ENCODE assay signal across 8 mouse cellular contexts in genomic region chr3:88502641-88503504, GRCm38 (mm10). TPM values are rescaled to one million over a fixed set of nuclear protein-coding genes. Genes with fewer than 3 reads are reported as not detected.
DNase-seq lines count a peak whose midpoint lies in the region; ATAC-seq and TF ChIP-seq lines count a peak whose summit lies in the region.

No protein-coding gene starts in this region.

- DNase-seq in thymus, adult 2 months, result no peak
- DNase-seq in thymus, postnatal 10 days (ENCODE audit: low spot score in 2 of 2), result no peak
- DNase-seq in embryo, embryonic 9.5 days (ENCODE audit: extremely low spot score), result peak; percentile 51
- peak; percentile 92 to 95 for DNase-seq in gastrocnemius, postnatal 36 days
- DNase-seq in left cerebral cortex, postnatal 14 days (ENCODE audit: low spot score in 2 of 2), result peak; percentile 93
- peak; percentile 81 for DNase-seq in right cerebral cortex, postnatal 4 days

- peaks cover 23% of the 10 kb centered on the region for H3K4me1 ChIP-seq in thymus, adult 2 months (replicated peaks; ENCODE audit: control insufficient read depth, insufficient read depth, low read length)
- peaks cover 32% of the 10 kb centered on the region for H3K4me1 ChIP-seq in intestine, embryonic 15.5 days (replicated peaks)

- no peak overlapping the region for H3K27ac ChIP-seq in thymus, adult 2 months (ENCODE audit: control insufficient read depth, insufficient read depth, low read length)
- peak overlapping the region; percentile 87 for H3K27ac ChIP-seq in intestine, embryonic 15.5 days

- peak overlapping the region; percentile 100 for H3K4me2 ChIP-seq in intestine, embryonic 15.5 days (replicated peaks)

- 0 out of 2 replicates have a peak, but pooled peaks have one; percentile 15 for TF ChIP-seq POLR2A in thymus, adult 2 months (IDR thresholded peaks at IDR 0.05; ENCODE audit: control insufficient read depth, extremely low read depth, insufficient read depth, low read length, poor library complexity)

- intact Hi-C loops in gastrocnemius, postnatal 36 days (cut with DNase I), result no loop called here
- intact Hi-C loops in left cerebral cortex, postnatal 14 days (cut with DNase I), result no loop called here

- no peak for TF ChIP-seq CTCF in thymus, adult 2 months (IDR thresholded peaks at IDR 0.05; ENCODE audit: borderline replicate concordance, control insufficient read depth, extremely low read depth, insufficient read depth, low read length, poor library complexity)

- ATAC-seq in intestine, embryonic 15.5 days, result peak; percentile 93
- peak; percentile 92 for ATAC-seq in megakaryocyte progenitor cell, adult 5-6 weeks (replicated peaks; ENCODE audit: poor library complexity)

- H3K4me3 ChIP-seq in thymus, adult 2 months (ENCODE audit: control insufficient read depth, insufficient read depth, low read length), result peak overlapping the region; percentile 44
- H3K4me3 ChIP-seq in intestine, embryonic 15.5 days (replicated peaks), result peak overlapping the region; percentile 80

- no peaks in the 10 kb centered on the region for H3K36me3 ChIP-seq in thymus, adult 2 months (ENCODE audit: control insufficient read depth, insufficient read depth, low read length)
- H3K36me3 ChIP-seq in intestine, embryonic 15.5 days, result no peaks in the 10 kb centered on the region

- no peaks in the 10 kb centered on the region for H3K9me3 ChIP-seq in intestine, embryonic 15.5 days

- H3K27me3 ChIP-seq in thymus, adult 2 months (ENCODE audit: control insufficient read depth, insufficient read depth, low read length), result no peaks in the 10 kb centered on the region; the same call in 1 of the 2 replicates
- H3K27me3 ChIP-seq in intestine, embryonic 15.5 days (replicated peaks), result 0 out of 2 replicates have a peak, but pooled peaks cover 2% of the 10 kb centered on the region

- 6% methylated on average over 55 of the region's 55 CpGs for WGBS in thymus, adult 2 months
- under 1% methylated on average over 55 of the region's 55 CpGs for WGBS in intestine, embryonic 15.5 days

- peak overlapping the region; percentile 88 for H3K9ac ChIP-seq in intestine, embryonic 15.5 days

RNA-seq across cellular contexts. Expression of gene Lmna, which starts 6.9 kb away (rescaled TPM):
- polyA plus RNA-seq in thymus, adult 2 months (2012; rRNA removed), result 59.3 and 61.1 TPM in 2 replicates
- total RNA-seq in gastrocnemius, postnatal 36 days (2021), result 10 to 100 TPM; 75.3 to 79.8 TPM
- 120 TPM in 2 replicates for polyA plus RNA-seq in intestine, embryonic 15.5 days (2015; fragmentation: Nextera tagmentation; extraction: Ambion mirVana)
- total RNA-seq in left cerebral cortex, postnatal 14 days (2021), result 10 to 100 TPM; 50.0 to 54.2 TPM
- total RNA-seq in megakaryocyte progenitor cell, adult 5-6 weeks (2015), result 2.3 and 2.6 TPM in 2 replicates
- 5.8 and 9.8 TPM in 2 replicates for total RNA-seq in megakaryocyte progenitor cell, adult 5-6 weeks (2017)

RNA-seq across cellular contexts. Expression of gene Mex3a, which starts 29.3 kb away (rescaled TPM):
- 22.0 and 24.2 TPM in 2 replicates for polyA plus RNA-seq in thymus, adult 2 months (2012; rRNA removed)
- total RNA-seq in gastrocnemius, postnatal 36 days (2021), result under 1 TPM; 0.17 to 0.33 TPM
- polyA plus RNA-seq in intestine, embryonic 15.5 days (2015; fragmentation: Nextera tagmentation; extraction: Ambion mirVana), result 9.6 and 11.2 TPM in 2 replicates
- 1 to 10 TPM; 3.3 to 4.2 TPM for total RNA-seq in left cerebral cortex, postnatal 14 days (2021)
- 3.8 and 3.9 TPM in 2 replicates for total RNA-seq in megakaryocyte progenitor cell, adult 5-6 weeks (2015)
- 1.7 and 2.8 TPM in 2 replicates for total RNA-seq in megakaryocyte progenitor cell, adult 5-6 weeks (2017)

RNA-seq across cellular contexts. Expression of gene Sema4a, which starts 41.9 kb away (rescaled TPM):
- polyA plus RNA-seq in thymus, adult 2 months (2012; rRNA removed), result 99.3 and 109 TPM in 2 replicates
- total RNA-seq in gastrocnemius, postnatal 36 days (2021), result 1 to 10 TPM; 1.2 to 1.4 TPM
- polyA plus RNA-seq in intestine, embryonic 15.5 days (2015; fragmentation: Nextera tagmentation; extraction: Ambion mirVana), result 30.9 and 39.2 TPM in 2 replicates
- 10 to 100 TPM; 51.3 to 57.7 TPM for total RNA-seq in left cerebral cortex, postnatal 14 days (2021)
- total RNA-seq in megakaryocyte progenitor cell, adult 5-6 weeks (2015), result 32.7 and 43.1 TPM in 2 replicates
- total RNA-seq in megakaryocyte progenitor cell, adult 5-6 weeks (2017), result 25.9 and 39.4 TPM in 2 replicates

RNA-seq across cellular contexts. Expression of gene Rab25, which starts 45.2 kb away (rescaled TPM):
- polyA plus RNA-seq in thymus, adult 2 months (2012; rRNA removed), result 6.3 and 9.3 TPM in 2 replicates
- not detected for total RNA-seq in gastrocnemius, postnatal 36 days (2021)
- 75.2 and 89.8 TPM in 2 replicates for polyA plus RNA-seq in intestine, embryonic 15.5 days (2015; fragmentation: Nextera tagmentation; extraction: Ambion mirVana)
- not detected for total RNA-seq in left cerebral cortex, postnatal 14 days (2021)
- 0.17 TPM in 1 of 2 replicates, not detected in the other for total RNA-seq in megakaryocyte progenitor cell, adult 5-6 weeks (2015)
- 0.37 TPM in 1 of 2 replicates, not detected in the other for total RNA-seq in megakaryocyte progenitor cell, adult 5-6 weeks (2017)

RNA-seq across cellular contexts. Expression of gene Lamtor2, which starts 50.0 kb away (rescaled TPM):
- 128 and 141 TPM in 2 replicates for polyA plus RNA-seq in thymus, adult 2 months (2012; rRNA removed)
- 10 to 100 TPM; 70.6 to 76.1 TPM for total RNA-seq in gastrocnemius, postnatal 36 days (2021)
- 188 and 231 TPM in 2 replicates for polyA plus RNA-seq in intestine, embryonic 15.5 days (2015; fragmentation: Nextera tagmentation; extraction: Ambion mirVana)
- 100 to 1,000 TPM; 108 to 109 TPM for total RNA-seq in left cerebral cortex, postnatal 14 days (2021)
- total RNA-seq in megakaryocyte progenitor cell, adult 5-6 weeks (2015), result 42.4 and 46.4 TPM in 2 replicates
- 93.9 and 115 TPM in 2 replicates for total RNA-seq in megakaryocyte progenitor cell, adult 5-6 weeks (2017)

Comparison
In these comparisons a context has a peak if more than half of its experiments do, and no peak if none do; other contexts are left out.
1. DNase-seq: peak in embryo, embryonic 9.5 days (single experiment), gastrocnemius, postnatal 36 days (2 of 2), left cerebral cortex, postnatal 14 days (2 of 2) and right cerebral cortex, postnatal 4 days (single experiment); none in thymus, adult 2 months (single experiment) and thymus, postnatal 10 days (0 of 2).
2. RNA of gene Lmna, which starts 6.9 kb away (total RNA-seq): 75.3 to 79.8 TPM in gastrocnemius, postnatal 36 days and 50.0 to 54.2 TPM in left cerebral cortex, postnatal 14 days; 2.3 to 9.8 TPM in megakaryocyte progenitor cell, adult 5-6 weeks; every median in the first group is over 4 times any median in the second.
3. RNA of gene Sema4a, which starts 41.9 kb away (total RNA-seq): 51.3 to 57.7 TPM in left cerebral cortex, postnatal 14 days and 25.9 to 43.1 TPM in megakaryocyte progenitor cell, adult 5-6 weeks; 1.2 to 1.4 TPM in gastrocnemius, postnatal 36 days; every median in the first group is over 10 times any median in the second.